Mouse (Mus musculus) lung, postnatal 0 days (tissue): ENCODE results near the gene AI467606. TPM values are rescaled to one million over a fixed set of nuclear protein-coding genes. Genes with fewer than 3 reads are reported as not detected.

Experiments used
- ATAC-seq: fragments of 200-750 bp; cut with Nextera tagmentation; 2 replicates; pipeline ENCODE4 v1.8.0; 2017; ENCODE audit warnings: moderate library complexity
- DNase-seq: peaks from one replicate; pipeline ENCODE4 v3.0.0-alpha.2; 2016; ENCODE audit warnings: low spot score
- H3K27ac ChIP-seq: fragments of 300-500 bp; sonication (generic); 2 replicates; pipeline ENCODE4 v1.5.1; 2014; ENCODE audit warnings: antibody characterized with exemption, mild to moderate bottlenecking, low read length, mixed read lengths
- H3K27me3 ChIP-seq: fragments of 300-500 bp; sonication (generic); replicated peaks from 2 replicates; pipeline ENCODE4 v1.6.1; 2014; ENCODE audit warnings: low read length, mixed read lengths; ENCODE audit not compliant: insufficient read depth
- H3K36me3 ChIP-seq: fragments of 300-500 bp; sonication (generic); 2 replicates; pipeline ENCODE4 v1.6.1; 2014; ENCODE audit warnings: low read length, mixed read lengths; ENCODE audit not compliant: insufficient read depth
- H3K4me1 ChIP-seq: fragments of 300-500 bp; sonication (generic); 2 replicates; pipeline ENCODE4 v1.6.1; 2014; ENCODE audit warnings: antibody characterized with exemption, low read depth, low read length, mixed read lengths; ENCODE audit not compliant: insufficient read depth
- H3K4me2 ChIP-seq: fragments of 300-500 bp; sonication (generic); replicated peaks from 2 replicates; pipeline ENCODE4 v1.6.1; 2014; ENCODE audit warnings: low read depth, mild to moderate bottlenecking, low read length, moderate library complexity, mixed read lengths
- H3K4me3 ChIP-seq: fragments of 300-500 bp; sonication (generic); 2 replicates; pipeline ENCODE4 v1.5.1; 2014; ENCODE audit warnings: low read depth, low read length
- H3K9ac ChIP-seq: fragments of 300-500 bp; sonication (generic); replicated peaks from 2 replicates; pipeline ENCODE4 v1.6.1; 2014; ENCODE audit warnings: low read depth, mild to moderate bottlenecking
- H3K9me3 ChIP-seq: fragments of 300-500 bp; sonication (generic); 2 replicates; pipeline ENCODE4 v1.6.1; 2016; ENCODE audit warnings: low read length, mixed read lengths
- CTCF ChIP-seq: IDR thresholded peaks from 2 replicates; pipeline ENCODE4 v1.5.1; 2016; ENCODE audit warnings: antibody characterized with exemption, mild to moderate bottlenecking
- EP300 ChIP-seq: IDR thresholded peaks from 2 replicates; pipeline ENCODE4 v1.6.1; 2016; ENCODE audit warnings: antibody characterized with exemption, mild to moderate bottlenecking, control low read depth
- WGBS: fragments of 180-500 bp; shearing (Covaris S2); extraction: QIAGEN DNeasy Blood & Tissue Kit; methylation state at CpG from one replicate; pipeline ENCODE4 v1.1.7; 2014; 5-methylcytosine and 5-hydroxymethylcytosine counted together
- polyA plus RNA-seq: library from polyadenylated mRNA; unstranded; fragments of >200 nt; fragmentation: Nextera tagmentation; extraction: Ambion mirVana; gene quantifications from 2 replicates; pipeline ENCODE4 v1.2.1, GENCODE M21; 2015

AI467606 gene
- polyA plus RNA-seq, 1 experiment from 2014 or later = 16.0 TPM

- TF ChIP-seq EP300 (no peak), CTCF (peak; percentile 74)
- Histone ChIP-seq H3K4me2 (no peak overlapping the region), H3K9ac (no peak overlapping the region), H3K36me3 (no peaks in the 10 kb centered on the region), H3K9me3 (no peaks in the 10 kb centered on the region), H3K4me1 (no peaks in the 10 kb centered on the region), H3K27ac (no peak overlapping the region), H3K27me3 (no peaks in the 10 kb centered on the region), H3K4me3 (no peak overlapping the region)
- 45% methylated on average over 5 of the region's 6 CpGs for WGBS
- no peak for ATAC-seq
- DNase-seq = no peak
Observed at GRCm38 (mm10) chr7:127111461-127111860, 20.3 kb downstream of the AI467606 start.

- H3K9ac ChIP-seq = no peak overlapping the region
- no peaks in the 10 kb centered on the region for H3K4me1 ChIP-seq
- 52% methylated on average over 12 of the region's 12 CpGs for WGBS
- no peak overlapping the region for H3K27ac ChIP-seq
- no peaks in the 10 kb centered on the region for H3K27me3 ChIP-seq
- no peaks in the 10 kb centered on the region for H3K9me3 ChIP-seq
- H3K36me3 ChIP-seq = no peaks in the 10 kb centered on the region
- no peak overlapping the region for H3K4me2 ChIP-seq
- DNase-seq (no peak), ATAC-seq (no peak)
- no peak overlapping the region for H3K4me3 ChIP-seq
- TF ChIP-seq CTCF = no peak
- TF ChIP-seq EP300 = no peak
Observed at GRCm38 (mm10) chr7:127112251-127112841, 21.2 kb downstream of the AI467606 start.

- H3K9me3 ChIP-seq = no peaks in the 10 kb centered on the region
- H3K27ac ChIP-seq = no peak overlapping the region
- H3K4me2 ChIP-seq = no peak overlapping the region
- H3K4me1 ChIP-seq = no peaks in the 10 kb centered on the region
- 18% methylated on average over 9 of the region's 9 CpGs for WGBS
- no peaks in the 10 kb centered on the region for H3K36me3 ChIP-seq
- H3K27me3 ChIP-seq = no peaks in the 10 kb centered on the region
- TF ChIP-seq CTCF = no peak
- TF ChIP-seq EP300 = no peak
- H3K9ac ChIP-seq = no peak overlapping the region
- DNase-seq (no peak), ATAC-seq (no peak)
- H3K4me3 ChIP-seq = no peak overlapping the region
Observed at GRCm38 (mm10) chr7:127112921-127113597, 21.9 kb downstream of the AI467606 start.

- 46% methylated on average over 11 of the region's 12 CpGs for WGBS
- DNase-seq = peak; percentile 48
- no peaks in the 10 kb centered on the region for H3K27me3 ChIP-seq
Observed at GRCm38 (mm10) chr7:127113614-127114259, 22.6 kb downstream of the AI467606 start.

GRCm38 (mm10) chr7:127114920-127115319 is 23.8 kb downstream of the AI467606 start:
- no peaks in the 10 kb centered on the region for H3K36me3 ChIP-seq
- no peaks in the 10 kb centered on the region for H3K4me1 ChIP-seq
- H3K9me3 ChIP-seq = no peaks in the 10 kb centered on the region
- WGBS = 64% methylated on average over 11 of the region's 11 CpGs
- TF ChIP-seq EP300 (no peak), CTCF (no peak)
- no peak overlapping the region for H3K27ac ChIP-seq
- ATAC-seq = no peak
- DNase-seq = no peak
- H3K4me2 ChIP-seq = no peak overlapping the region
- H3K27me3 ChIP-seq = no peaks in the 10 kb centered on the region
- no peak overlapping the region for H3K4me3 ChIP-seq
- H3K9ac ChIP-seq = no peak overlapping the region

More at GRCm38 (mm10) chr7:127113614-127114259, 22.6 kb downstream of the AI467606 start:
- H3K36me3 ChIP-seq = no peaks in the 10 kb centered on the region
- H3K9me3 ChIP-seq = no peaks in the 10 kb centered on the region
- peak; percentile 44 for ATAC-seq
- TF ChIP-seq CTCF (no peak), EP300 (no peak)
- H3K4me2 ChIP-seq = no peak overlapping the region
- H3K27ac ChIP-seq = no peak overlapping the region
- no peaks in the 10 kb centered on the region for H3K4me1 ChIP-seq
- H3K4me3 ChIP-seq = no peak overlapping the region
- H3K9ac ChIP-seq = no peak overlapping the region

GRCm38 (mm10) chr7:127116331-127116935 is 25.3 kb downstream of the AI467606 start:
- Histone ChIP-seq H3K4me1 (no peaks in the 10 kb centered on the region), H3K27me3 (no peaks in the 10 kb centered on the region), H3K36me3 (no peaks in the 10 kb centered on the region), H3K27ac (no peak overlapping the region), H3K4me3 (no peak overlapping the region), H3K9me3 (no peaks in the 10 kb centered on the region), H3K9ac (no peak overlapping the region), H3K4me2 (no peak overlapping the region)
- WGBS = 47% methylated on average over 11 of the region's 11 CpGs
- DNase-seq (no peak), ATAC-seq (no peak)
- TF ChIP-seq EP300 (no peak), CTCF (no peak)
